Mouse (Mus musculus): ENCODE data around the gene Fam81b. TPM values are rescaled to one million over a fixed set of nuclear protein-coding genes. Genes with fewer than 3 reads are reported as not detected.

The Fam81b gene
- polyA plus RNA-seq, 1 experiment: 0.25 TPM

- TF ChIP-seq POLR2A (IDR thresholded peaks at IDR 0.05; ENCODE audit: borderline replicate concordance, extremely low read depth, insufficient read depth, insufficient read length, poor library complexity, severe bottlenecking): no peak
- TF ChIP-seq CTCF (IDR thresholded peaks at IDR 0.05; ENCODE audit: borderline replicate concordance, extremely low read depth, insufficient read depth, insufficient read length): no peak
- no peak for DNase-seq (ENCODE audit: low read depth)
These were observed 40.4 kb downstream of the Fam81b start for GRCm38 (mm10) chr13:76264361-76265026.

GRCm38 (mm10) chr13:76258766-76259165 lies 46.1 kb downstream of the Fam81b start:
- TF ChIP-seq CTCF (IDR thresholded peaks at IDR 0.05; ENCODE audit: borderline replicate concordance, extremely low read depth, insufficient read depth, insufficient read length) (no peak), POLR2A (IDR thresholded peaks at IDR 0.05; ENCODE audit: borderline replicate concordance, extremely low read depth, insufficient read depth, insufficient read length, poor library complexity, severe bottlenecking) (no peak)
- DNase-seq (ENCODE audit: low read depth): peak; percentile 48

GRCm38 (mm10) chr13:76256350-76256749 lies 48.5 kb downstream of the Fam81b start:
- no peak for TF ChIP-seq CTCF (IDR thresholded peaks at IDR 0.05; ENCODE audit: borderline replicate concordance, extremely low read depth, insufficient read depth, insufficient read length)
- no peak for TF ChIP-seq POLR2A (IDR thresholded peaks at IDR 0.05; ENCODE audit: borderline replicate concordance, extremely low read depth, insufficient read depth, insufficient read length, poor library complexity, severe bottlenecking)
- no peak for DNase-seq (ENCODE audit: low read depth)

GRCm38 (mm10) chr13:76250092-76250491 lies 54.8 kb downstream of the Fam81b start:
- no peak for TF ChIP-seq CTCF (IDR thresholded peaks at IDR 0.05; ENCODE audit: borderline replicate concordance, extremely low read depth, insufficient read depth, insufficient read length)
- no peak for TF ChIP-seq POLR2A (IDR thresholded peaks at IDR 0.05; ENCODE audit: borderline replicate concordance, extremely low read depth, insufficient read depth, insufficient read length, poor library complexity, severe bottlenecking)
- DNase-seq (ENCODE audit: low read depth): no peak

- TF ChIP-seq POLR2A (IDR thresholded peaks at IDR 0.05; ENCODE audit: borderline replicate concordance, extremely low read depth, insufficient read depth, insufficient read length, poor library complexity, severe bottlenecking): no peak
- TF ChIP-seq CTCF (IDR thresholded peaks at IDR 0.05; ENCODE audit: borderline replicate concordance, extremely low read depth, insufficient read depth, insufficient read length): no peak
- DNase-seq (ENCODE audit: low read depth): no peak
These were observed 55.8 kb downstream of the Fam81b start for GRCm38 (mm10) chr13:76249066-76249465.

GRCm38 (mm10) chr13:76215397-76215796 lies 89.5 kb downstream of the Fam81b start:
- TF ChIP-seq POLR2A (IDR thresholded peaks at IDR 0.05; ENCODE audit: borderline replicate concordance, extremely low read depth, insufficient read depth, insufficient read length, poor library complexity, severe bottlenecking): no peak
- TF ChIP-seq CTCF (IDR thresholded peaks at IDR 0.05; ENCODE audit: borderline replicate concordance, extremely low read depth, insufficient read depth, insufficient read length): peak; percentile 28; the same call in 1 of the 2 replicates
- DNase-seq (ENCODE audit: low read depth): peak; percentile 50

- TF ChIP-seq CTCF (IDR thresholded peaks at IDR 0.05; ENCODE audit: borderline replicate concordance, extremely low read depth, insufficient read depth, insufficient read length) (no peak), POLR2A (IDR thresholded peaks at IDR 0.05; ENCODE audit: borderline replicate concordance, extremely low read depth, insufficient read depth, insufficient read length, poor library complexity, severe bottlenecking) (no peak)
- DNase-seq (ENCODE audit: low read depth): no peak
These were observed 89.9 kb downstream of the Fam81b start for GRCm38 (mm10) chr13:76214928-76215327.

GRCm38 (mm10) chr13:76199943-76200342 lies 104.9 kb downstream of the Fam81b start:
- no peak for TF ChIP-seq POLR2A (IDR thresholded peaks at IDR 0.05; ENCODE audit: borderline replicate concordance, extremely low read depth, insufficient read depth, insufficient read length, poor library complexity, severe bottlenecking)

GRCm38 (mm10) chr13:76197297-76197848 lies 107.5 kb downstream of the Fam81b start:
- peak; percentile 61 for DNase-seq (ENCODE audit: low read depth)
- TF ChIP-seq POLR2A (IDR thresholded peaks at IDR 0.05; ENCODE audit: borderline replicate concordance, extremely low read depth, insufficient read depth, insufficient read length, poor library complexity, severe bottlenecking): no peak
- TF ChIP-seq CTCF (IDR thresholded peaks at IDR 0.05; ENCODE audit: borderline replicate concordance, extremely low read depth, insufficient read depth, insufficient read length): no peak

More at GRCm38 (mm10) chr13:76199943-76200342, 104.9 kb downstream of the Fam81b start:
- no peak for DNase-seq (ENCODE audit: low read depth)

GRCm38 (mm10) chr13:76195431-76196138 lies 109.3 kb downstream of the Fam81b start:
- no peak for DNase-seq (ENCODE audit: low read depth)
- TF ChIP-seq CTCF (IDR thresholded peaks at IDR 0.05; ENCODE audit: borderline replicate concordance, extremely low read depth, insufficient read depth, insufficient read length) (no peak), POLR2A (IDR thresholded peaks at IDR 0.05; ENCODE audit: borderline replicate concordance, extremely low read depth, insufficient read depth, insufficient read length, poor library complexity, severe bottlenecking) (no peak)

GRCm38 (mm10) chr13:76194937-76195336 lies 109.9 kb downstream of the Fam81b start:
- peak; percentile 57 for DNase-seq (ENCODE audit: low read depth)

More at GRCm38 (mm10) chr13:76194937-76195336, 109.9 kb downstream of the Fam81b start:
- TF ChIP-seq POLR2A (IDR thresholded peaks at IDR 0.05; ENCODE audit: borderline replicate concordance, extremely low read depth, insufficient read depth, insufficient read length, poor library complexity, severe bottlenecking) (no peak), CTCF (IDR thresholded peaks at IDR 0.05; ENCODE audit: borderline replicate concordance, extremely low read depth, insufficient read depth, insufficient read length) (no peak)
